In the genomic region with DNA sequence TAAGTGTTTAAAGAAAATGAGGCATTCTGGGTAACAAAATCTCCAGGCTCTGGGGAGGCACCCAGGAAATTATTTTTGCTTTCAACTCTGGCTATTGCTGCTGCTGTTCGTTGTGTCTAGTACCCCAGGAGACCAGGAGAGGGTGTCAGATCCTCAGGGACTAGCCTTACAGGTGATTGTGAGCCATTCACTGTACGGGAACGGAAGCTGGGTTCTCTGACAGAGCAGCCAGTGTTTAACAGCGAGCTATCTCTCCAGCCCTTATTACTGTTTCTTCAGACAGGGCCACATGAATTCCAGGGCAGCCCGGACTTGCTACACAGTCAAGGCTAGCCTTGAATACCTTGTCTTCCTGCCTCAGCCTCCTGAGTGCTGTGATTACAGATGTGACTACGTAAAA, we compare ENCODE assay signal across 9 mouse cellular contexts.
A peak's percentile ranks its signal among the peaks of the same experiment; 100 is the strongest.
DNase-seq lines count a peak whose midpoint lies in the region; ATAC-seq lines count a peak whose summit lies in the region.
"Had no signal": no experiment of that assay in that cellular context is flagged by ENCODE, and none has a peak within 500 bp of the region (broad histone marks: within the 10 kb centered on the region; RNA-seq: fewer than 3 reads in every experiment).

No protein-coding gene starts in this region.

- no peaks in the 10 kb centered on the region for H3K27me3 ChIP-seq in forebrain, embryonic 12.5 days
- no peaks in the 10 kb centered on the region for H3K27me3 ChIP-seq in forebrain, embryonic 11.5 days (ENCODE audit: control insufficient read depth, insufficient read depth, low read length)

- 0 out of 2 replicates have a peak overlapping the region, but pooled peaks have one; percentile 5 for H3K27ac ChIP-seq in forebrain, embryonic 12.5 days
- no peak overlapping the region for H3K27ac ChIP-seq in forebrain, embryonic 11.5 days (ENCODE audit: low read depth, low read length)

- no peak overlapping the region for H3K4me2 ChIP-seq in forebrain, embryonic 12.5 days
- no peak overlapping the region for H3K4me2 ChIP-seq in forebrain, embryonic 11.5 days (ENCODE audit: low read depth, low read length, severe bottlenecking)

- H3K9me3 ChIP-seq in forebrain, embryonic 12.5 days: no peaks in the 10 kb centered on the region
- no peaks in the 10 kb centered on the region for H3K9me3 ChIP-seq in forebrain, embryonic 11.5 days (ENCODE audit: control insufficient read depth, low read length)

- DNase-seq in forebrain, embryonic 11.5 days (ENCODE audit: low spot score): no peak
- peak; percentile 49 to 64 for DNase-seq in lung, adult 18-20 months
- no peak for DNase-seq in lung, postnatal 14 days
- peak; percentile 43 for DNase-seq in MN1 (ENCODE audit: low spot score)
- peak; percentile 43 for DNase-seq in lung, postnatal 10 days
- DNase-seq in frontal cortex, postnatal 36 days (ENCODE audit: low spot score in 2 of 2): no peak
- no peak for DNase-seq in adrenal gland, postnatal 10 days
- DNase-seq: layer of hippocampus, adult 9-11 months had no signal

- H3K9ac ChIP-seq in forebrain, embryonic 12.5 days: no peak overlapping the region
- H3K9ac ChIP-seq in forebrain, embryonic 11.5 days (ENCODE audit: low read length): no peak overlapping the region

- peaks cover 7% of the 10 kb centered on the region for H3K4me1 ChIP-seq in forebrain, embryonic 12.5 days
- 0 out of 2 replicates have a peak, but pooled peaks cover 1% of the 10 kb centered on the region for H3K4me1 ChIP-seq in forebrain, embryonic 11.5 days (replicated peaks; ENCODE audit: control insufficient read depth, insufficient read depth, low read length)

- WGBS in forebrain, embryonic 12.5 days: 58% methylated on average over 6 of the region's 6 CpGs
- 59% methylated on average over 6 of the region's 6 CpGs for WGBS in forebrain, embryonic 11.5 days

- no peak overlapping the region for H3K4me3 ChIP-seq in forebrain, embryonic 12.5 days (replicated peaks)
- H3K4me3 ChIP-seq in forebrain, embryonic 11.5 days (ENCODE audit: low read depth, low read length): no peak overlapping the region

- ATAC-seq in forebrain, embryonic 12.5 days (ENCODE audit: low FRiP score): no peak
- ATAC-seq in forebrain, embryonic 11.5 days (replicated peaks; ENCODE audit: low FRiP score): no peak

- H3K36me3 ChIP-seq in forebrain, embryonic 12.5 days (replicated peaks): no peaks in the 10 kb centered on the region
- no peaks in the 10 kb centered on the region for H3K36me3 ChIP-seq in forebrain, embryonic 11.5 days (ENCODE audit: control insufficient read depth, insufficient read depth, low read length)

Comparison
In these comparisons a context has a peak if more than half of its experiments do, and no peak if none do; other contexts are left out.
1. DNase-seq: peak in lung, adult 18-20 months (2 of 2), MN1 (single experiment) and lung, postnatal 10 days (single experiment); none in forebrain, embryonic 11.5 days (single experiment), lung, postnatal 14 days (single experiment), frontal cortex, postnatal 36 days (0 of 2) and adrenal gland, postnatal 10 days (single experiment).